Mouse (Mus musculus) liver, postnatal 0 days (tissue): ENCODE measurements around the gene Pcnx2.

ENCODE experiments used
- CTCF ChIP-seq: sonication (generic); IDR thresholded peaks from 2 replicates; pipeline ENCODE4 v1.5.1; 2016; ENCODE audit warnings: antibody characterized with exemption, low read depth
- EP300 ChIP-seq: IDR thresholded peaks from 2 replicates; pipeline ENCODE4 v1.6.1; 2016; ENCODE audit warnings: antibody characterized with exemption, low read depth, mild to moderate bottlenecking

- peak; percentile 68 for TF ChIP-seq CTCF
- no peak for TF ChIP-seq EP300
These were observed 782 bp upstream of the Pcnx2 start for GRCm38 (mm10) chr8:125898899-125899298.
